Mouse (Mus musculus): ENCODE measurements around the gene Tmem179b. TPM values are rescaled to one million over a fixed set of nuclear protein-coding genes. Genes with fewer than 3 reads are reported as not detected.
"Not testable (repeated sequence)": the region's sequence is repeated elsewhere in the genome, so short reads cannot be mapped to it uniquely, and the experiment has no call there.

The Tmem179b gene
- polyA plus RNA-seq, 1 experiment from 2014 or later: 37.5 TPM

DNA sequence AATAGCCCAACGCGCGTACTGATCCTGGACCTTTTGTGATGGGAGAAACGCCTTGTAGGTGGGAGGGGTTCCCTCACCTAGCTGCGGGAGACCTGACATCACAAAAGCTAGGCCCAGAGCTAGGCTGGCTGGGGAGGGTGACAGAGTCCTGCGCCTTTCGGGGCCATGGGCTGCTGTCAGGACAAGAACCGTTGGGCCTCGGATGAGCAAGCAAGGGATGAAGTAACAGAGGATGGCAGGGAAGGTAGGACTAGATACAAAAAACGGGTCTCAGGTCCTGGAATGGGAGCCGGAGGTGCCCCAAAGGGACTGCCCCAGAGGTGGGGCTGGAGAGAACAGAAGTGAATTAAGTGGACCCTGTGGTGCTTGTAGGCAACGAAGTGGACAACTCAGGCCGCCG lies 33.7 kb downstream of the Tmem179b start, which contains the start of gene 1700092M07Rik:
Gene 1700092M07Rik (plus strand): TSS at position 116 of the 400 bp plus-strand sequence.
- H3K4me2 ChIP-seq (replicated peaks): peak within 1 kb of the TSS; percentile 98
- peak within 1 kb of the TSS; percentile 89 for H3K9ac ChIP-seq
- peak within 1 kb of the TSS; percentile 75 for H3K4me3 ChIP-seq (replicated peaks; ENCODE audit: low read length)
- H3K36me3 ChIP-seq (replicated peaks; ENCODE audit: control insufficient read depth, insufficient read depth): peaks cover 58% of the 10 kb centered on the region
- peaks cover 25% of the 10 kb centered on the region for H3K4me1 ChIP-seq (replicated peaks; ENCODE audit: control insufficient read depth, insufficient read depth, low read length)
- H3K9me3 ChIP-seq (ENCODE audit: control insufficient read depth, low read length): no peaks in the 10 kb centered on the region
- no peaks in the 10 kb centered on the region for H3K27me3 ChIP-seq (ENCODE audit: control insufficient read depth, insufficient read depth, low read length)
- DNase-seq (ENCODE audit: low spot score) (no peak), ATAC-seq (ENCODE audit: low FRiP score) (peak; percentile 16; the same call in 1 of the 2 replicates)
- WGBS: 71% methylated on average over 14 of the region's 14 CpGs
- H3K27ac ChIP-seq: peak within 1 kb of the TSS; percentile 94

DNA sequence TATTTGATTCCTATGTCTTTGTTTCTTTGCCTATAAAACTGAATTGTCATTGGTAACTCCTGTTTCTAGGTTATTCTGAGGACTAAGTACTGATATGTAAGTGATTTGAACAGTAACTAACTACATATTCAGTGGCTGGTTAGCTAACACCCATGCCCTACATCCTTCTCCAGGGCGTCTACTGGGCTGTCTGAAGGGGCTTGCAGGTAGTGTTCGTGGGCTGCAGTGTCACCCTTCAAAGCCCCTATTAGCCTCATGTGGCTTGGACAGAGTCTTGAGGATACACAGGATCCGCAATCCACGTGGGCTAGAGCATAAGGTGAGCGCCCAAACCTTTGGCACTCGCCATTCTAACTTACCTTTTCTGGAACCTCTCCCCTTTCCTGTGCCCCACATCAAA lies 34.6 kb downstream of the Tmem179b start:
- Histone ChIP-seq H3K9me3 (ENCODE audit: control insufficient read depth, low read length) (no peaks in the 10 kb centered on the region), H3K4me2 (replicated peaks) (no peak overlapping the region), H3K27ac (no peak overlapping the region), H3K9ac (no peak overlapping the region), H3K4me3 (replicated peaks; ENCODE audit: low read length) (no peak overlapping the region), H3K4me1 (replicated peaks; ENCODE audit: control insufficient read depth, insufficient read depth, low read length) (peaks cover 28% of the 10 kb centered on the region), H3K36me3 (replicated peaks; ENCODE audit: control insufficient read depth, insufficient read depth) (peaks cover 48% of the 10 kb centered on the region), H3K27me3 (ENCODE audit: control insufficient read depth, insufficient read depth, low read length) (no peaks in the 10 kb centered on the region)
- DNase-seq (ENCODE audit: low spot score) (no peak), ATAC-seq (ENCODE audit: low FRiP score) (no peak)
- 91% methylated on average over 6 of the region's 6 CpGs for WGBS

DNA sequence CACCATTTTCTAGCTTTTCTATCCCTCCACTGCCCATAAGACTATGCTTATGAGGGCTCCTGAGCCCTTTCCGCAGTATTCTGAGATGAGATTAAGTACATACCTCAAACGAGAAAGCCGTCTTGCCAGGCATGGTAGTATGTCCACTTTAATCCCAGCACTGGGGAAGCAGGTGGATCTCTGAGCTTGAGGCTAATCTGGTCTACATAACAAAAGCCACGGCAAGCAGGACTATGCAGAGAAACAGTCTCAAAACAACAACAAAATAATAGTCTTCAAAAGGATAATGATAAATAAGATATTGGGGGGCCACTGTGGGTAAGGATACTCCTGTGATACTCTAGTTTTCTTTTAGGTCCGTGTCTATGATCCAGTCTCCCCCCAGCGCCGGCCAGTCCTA lies 35.4 kb downstream of the Tmem179b start:
- ATAC-seq (ENCODE audit: low FRiP score): no peak
- no peak for DNase-seq (ENCODE audit: low spot score)
- no peaks in the 10 kb centered on the region for H3K27me3 ChIP-seq (ENCODE audit: control insufficient read depth, insufficient read depth, low read length)
- H3K4me3 ChIP-seq (replicated peaks; ENCODE audit: low read length): no peak overlapping the region
- no peaks in the 10 kb centered on the region for H3K9me3 ChIP-seq (ENCODE audit: control insufficient read depth, low read length)
- H3K4me2 ChIP-seq (replicated peaks): no peak overlapping the region
- no peak overlapping the region for H3K27ac ChIP-seq
- peaks cover 41% of the 10 kb centered on the region for H3K36me3 ChIP-seq (replicated peaks; ENCODE audit: control insufficient read depth, insufficient read depth)
- H3K9ac ChIP-seq: no peak overlapping the region
- 92% methylated on average over 7 of the region's 7 CpGs for WGBS
- H3K4me1 ChIP-seq (replicated peaks; ENCODE audit: control insufficient read depth, insufficient read depth, low read length): peaks cover 28% of the 10 kb centered on the region

DNA sequence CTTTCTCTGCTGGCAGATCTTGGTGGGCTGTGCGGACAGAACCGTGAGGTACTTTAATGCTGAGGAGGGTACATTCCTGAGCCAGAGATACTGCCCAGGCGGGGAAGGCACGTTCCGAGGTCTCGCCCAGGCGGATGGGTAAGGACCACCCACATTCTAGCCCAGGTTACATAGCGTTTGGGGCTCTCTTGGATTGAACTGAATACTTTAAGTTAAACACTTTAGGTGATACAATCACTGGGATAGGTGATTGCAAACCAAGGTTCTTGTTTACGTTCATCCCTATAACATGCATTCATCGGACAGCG lies 38.2 kb downstream of the Tmem179b start:
- Histone ChIP-seq H3K36me3 (replicated peaks; ENCODE audit: control insufficient read depth, insufficient read depth) (peaks cover 30% of the 10 kb centered on the region), H3K9ac (peak overlapping the region; percentile 81), H3K4me3 (replicated peaks; ENCODE audit: low read length) (peak overlapping the region; percentile 83), H3K4me2 (replicated peaks) (peak overlapping the region; percentile 96), H3K9me3 (ENCODE audit: control insufficient read depth, low read length) (no peaks in the 10 kb centered on the region), H3K27me3 (ENCODE audit: control insufficient read depth, insufficient read depth, low read length) (no peaks in the 10 kb centered on the region), H3K4me1 (replicated peaks; ENCODE audit: control insufficient read depth, insufficient read depth, low read length) (0 out of 2 replicates have a peak, but pooled peaks cover 12% of the 10 kb centered on the region), H3K27ac (peak overlapping the region; percentile 58)
- DNase-seq (ENCODE audit: low spot score) (no peak), ATAC-seq (ENCODE audit: low FRiP score) (0 out of 2 replicates have a peak, but pooled peaks have one; percentile 29)
- 4% methylated on average over 11 of the region's 11 CpGs for WGBS

DNA sequence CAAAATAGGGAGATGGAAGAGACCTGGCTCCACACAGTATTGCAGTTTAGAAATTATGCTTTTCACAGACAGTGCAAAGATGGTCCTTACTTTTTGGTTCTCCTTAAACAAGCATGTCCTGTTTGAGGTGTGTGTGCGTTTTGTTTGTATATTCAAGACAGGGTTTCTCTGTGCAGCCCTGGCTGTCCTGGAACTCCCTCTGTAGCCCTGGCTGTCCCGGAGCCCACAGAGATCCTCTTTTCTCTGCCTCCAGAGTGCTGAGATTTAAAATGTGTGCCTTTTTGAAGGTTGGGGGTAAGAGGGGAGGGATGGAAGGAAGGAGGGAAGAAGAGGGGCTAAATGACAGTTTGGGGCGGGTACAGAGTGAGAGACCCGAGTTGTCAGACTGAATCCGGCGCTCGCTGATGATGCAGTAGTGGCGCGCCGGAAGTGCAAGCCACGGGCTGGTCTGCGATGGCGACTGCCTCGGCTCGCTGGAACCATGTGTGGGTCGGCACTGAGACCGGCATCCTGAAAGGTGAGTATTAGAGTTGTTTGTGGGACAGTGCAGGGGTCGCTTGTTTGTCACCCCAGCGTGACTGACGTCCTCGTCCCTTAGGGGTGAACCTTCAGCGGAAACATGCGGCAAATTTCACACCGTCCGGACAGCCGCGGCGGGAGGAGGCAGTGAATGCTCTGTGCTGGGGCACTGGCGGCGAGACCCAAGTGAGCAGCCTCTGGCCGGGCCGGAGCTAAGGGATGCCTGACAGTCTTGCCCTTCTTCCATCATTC lies 38.7 kb downstream of the Tmem179b start, which contains the start of gene Wdr74:
Gene Wdr74 (plus strand): TSS at position 439 of the 771 bp plus-strand sequence.
- under 1% methylated on average over 32 of the region's 32 CpGs for WGBS
- H3K9me3 ChIP-seq (ENCODE audit: control insufficient read depth, low read length): no peaks in the 10 kb centered on the region
- peak within 1 kb of the TSS; percentile 80 for H3K27ac ChIP-seq

DNA sequence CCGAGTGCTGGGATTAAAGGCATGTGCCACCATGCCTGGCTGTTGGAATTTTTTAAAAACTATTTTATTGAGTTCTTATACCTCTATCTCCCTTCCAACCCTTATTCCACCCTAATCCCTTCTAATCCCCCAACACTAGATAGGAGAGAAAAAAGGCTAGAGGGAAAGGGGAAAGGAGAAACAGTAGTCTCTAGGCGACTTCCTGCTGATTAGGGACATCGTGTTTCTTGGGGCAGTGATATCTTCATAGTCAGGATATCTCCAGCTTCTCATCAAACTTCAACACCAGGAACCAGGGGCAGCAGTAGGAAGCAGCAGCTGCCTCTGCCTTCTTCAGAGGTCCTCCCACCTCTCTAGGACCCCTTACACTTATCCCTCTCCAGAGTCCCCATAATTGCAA lies 39.9 kb downstream of the Tmem179b start:
- WGBS: 82% methylated on average over 3 of the region's 3 CpGs
- ATAC-seq (ENCODE audit: low FRiP score) (no peak), DNase-seq (ENCODE audit: low spot score) (no peak)
- Histone ChIP-seq H3K27ac (no peak overlapping the region), H3K9ac (no peak overlapping the region), H3K27me3 (ENCODE audit: control insufficient read depth, insufficient read depth, low read length) (no peaks in the 10 kb centered on the region), H3K4me3 (replicated peaks; ENCODE audit: low read length) (no peak overlapping the region), H3K9me3 (ENCODE audit: control insufficient read depth, low read length) (no peaks in the 10 kb centered on the region), H3K36me3 (replicated peaks; ENCODE audit: control insufficient read depth, insufficient read depth) (peaks cover 16% of the 10 kb centered on the region), H3K4me2 (replicated peaks) (no peak overlapping the region), H3K4me1 (replicated peaks; ENCODE audit: control insufficient read depth, insufficient read depth, low read length) (0 out of 2 replicates have a peak, but pooled peaks cover 6% of the 10 kb centered on the region)

More for the DNA sequence above, 38.7 kb downstream of the Tmem179b start, which contains the start of gene Wdr74:
- Histone ChIP-seq H3K4me3 (replicated peaks; ENCODE audit: low read length) (peak within 1 kb of the TSS; percentile 83), H3K27me3 (ENCODE audit: control insufficient read depth, insufficient read depth, low read length) (no peaks in the 10 kb centered on the region), H3K4me2 (replicated peaks) (peak within 1 kb of the TSS; percentile 96), H3K9ac (peak within 1 kb of the TSS; percentile 81), H3K36me3 (replicated peaks; ENCODE audit: control insufficient read depth, insufficient read depth) (peaks cover 28% of the 10 kb centered on the region), H3K4me1 (replicated peaks; ENCODE audit: control insufficient read depth, insufficient read depth, low read length) (0 out of 2 replicates have a peak, but pooled peaks cover 7% of the 10 kb centered on the region)
- DNase-seq (ENCODE audit: low spot score): peak; percentile 98
- peak; percentile 93 for ATAC-seq (ENCODE audit: low FRiP score)

GRCm38 (mm10) chr19:8728335-8729099 lies 45.8 kb downstream of the Tmem179b start:
- H3K9ac ChIP-seq; H3K4me2 ChIP-seq (replicated peaks); H3K4me3 ChIP-seq (replicated peaks; ENCODE audit: low read length); H3K27ac ChIP-seq; H3K9me3 ChIP-seq (ENCODE audit: control insufficient read depth, low read length); DNase-seq (ENCODE audit: low spot score); ATAC-seq (ENCODE audit: low FRiP score); H3K27me3 ChIP-seq (ENCODE audit: control insufficient read depth, insufficient read depth, low read length): not testable (repeated sequence)
- 53% methylated on average over 3 of the region's 3 CpGs for WGBS
- peaks cover 29% of the 10 kb centered on the region for H3K36me3 ChIP-seq (replicated peaks; ENCODE audit: control insufficient read depth, insufficient read depth)
- peaks cover 14% of the 10 kb centered on the region for H3K4me1 ChIP-seq (replicated peaks; ENCODE audit: control insufficient read depth, insufficient read depth, low read length)

GRCm38 (mm10) chr19:8727495-8728114 lies 46.7 kb downstream of the Tmem179b start:
- Histone ChIP-seq H3K27me3 (ENCODE audit: control insufficient read depth, insufficient read depth, low read length) (no peaks in the 10 kb centered on the region), H3K4me3 (replicated peaks; ENCODE audit: low read length) (no peak overlapping the region), H3K4me1 (replicated peaks; ENCODE audit: control insufficient read depth, insufficient read depth, low read length) (peaks cover 14% of the 10 kb centered on the region), H3K4me2 (replicated peaks) (no peak overlapping the region), H3K27ac (no peak overlapping the region), H3K9ac (no peak overlapping the region), H3K9me3 (ENCODE audit: control insufficient read depth, low read length) (no peaks in the 10 kb centered on the region), H3K36me3 (replicated peaks; ENCODE audit: control insufficient read depth, insufficient read depth) (peaks cover 29% of the 10 kb centered on the region)
- 31% methylated on average over 5 of the region's 5 CpGs for WGBS
- ATAC-seq (ENCODE audit: low FRiP score): no peak
- DNase-seq (ENCODE audit: low spot score): no peak
